Mouse (Mus musculus) C2C12 (cell line): ENCODE measurements around the gene Oma1.

Experiments
- CEBPB ChIP-seq: IDR thresholded peaks from one replicate; pipeline ENCODE4 v1.6.1; 2011; ENCODE audit warnings: low read depth, mild to moderate bottlenecking, control low read depth, moderate library complexity
- CTCF ChIP-seq: IDR thresholded peaks from one replicate; pipeline ENCODE4 v1.5.1; 2011; ENCODE audit not compliant: control insufficient read depth, insufficient read depth, insufficient read length
- FOSL1 ChIP-seq: IDR thresholded peaks from one replicate; pipeline ENCODE4 v1.8.0; 2011; ENCODE audit warnings: mild to moderate bottlenecking, low read length; ENCODE audit not compliant: poor library complexity, insufficient read depth, severe bottlenecking
- MAX ChIP-seq: IDR thresholded peaks from one replicate; pipeline ENCODE4 v1.6.1; 2011; ENCODE audit warnings: mild to moderate bottlenecking, control low read depth
- MYOD1 ChIP-seq: IDR thresholded peaks from one replicate; pipeline ENCODE4 v1.6.1; 2011; ENCODE audit warnings: low read depth; ENCODE audit not compliant: control insufficient read depth, insufficient read length
- MYOG ChIP-seq: IDR thresholded peaks from one replicate; pipeline ENCODE4 v1.6.1; 2011; ENCODE audit not compliant: control insufficient read depth, insufficient read length; ENCODE audit errors: extremely low read depth
- USF1 ChIP-seq: IDR thresholded peaks from one replicate; pipeline ENCODE4 v1.6.1; 2011; ENCODE audit warnings: low read depth, mild to moderate bottlenecking, control low read depth, moderate library complexity

GRCm38 (mm10) chr4:103358941-103359448 lies 45.4 kb downstream of the Oma1 start:
- TF ChIP-seq CTCF (no peak), MAX (no peak), USF1 (no peak), MYOG (no peak), FOSL1 (no peak), MYOD1 (no peak), CEBPB (no peak)
